In the genomic region with DNA sequence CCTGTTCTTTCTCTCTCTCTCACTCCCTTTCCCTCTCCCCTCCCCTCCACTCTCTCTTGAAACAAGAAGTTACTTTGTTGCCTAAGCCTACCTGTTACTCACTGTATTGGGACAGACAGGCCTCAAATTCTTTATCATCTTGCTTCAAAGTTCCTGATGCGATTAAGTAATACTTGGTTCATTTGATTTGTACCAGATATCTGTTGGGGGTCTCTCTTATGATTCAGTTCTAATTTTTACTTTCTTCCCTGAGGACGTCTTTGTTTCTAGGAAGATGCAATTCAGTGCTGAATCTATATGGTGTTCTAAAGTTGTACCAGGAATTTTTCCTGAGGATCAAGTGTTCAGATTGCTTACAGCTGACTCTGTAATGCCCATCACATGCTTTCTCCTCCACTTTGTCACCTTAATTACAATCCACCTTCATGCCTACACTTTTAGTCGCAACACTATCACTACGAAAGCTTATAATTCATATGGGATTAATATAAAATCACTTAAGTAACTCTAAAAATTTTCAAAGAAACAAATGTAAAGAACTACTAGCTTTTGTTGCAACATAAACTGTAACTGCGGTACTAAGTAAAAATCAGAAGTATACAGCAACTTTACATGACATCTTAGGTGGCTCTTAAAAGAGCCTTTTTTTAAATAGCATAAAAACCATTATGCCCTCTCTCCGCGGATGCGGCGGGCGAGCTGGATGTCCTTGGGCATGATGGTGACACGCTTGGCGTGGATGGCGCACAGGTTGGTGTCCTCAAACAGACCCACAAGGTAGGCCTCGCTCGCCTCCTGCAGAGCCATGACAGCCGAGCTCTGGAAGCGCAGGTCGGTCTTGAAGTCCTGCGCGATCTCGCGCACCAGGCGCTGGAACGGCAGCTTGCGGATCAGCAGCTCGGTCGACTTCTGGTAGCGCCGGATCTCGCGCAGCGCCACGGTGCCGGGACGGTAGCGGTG, we compare ENCODE assay signal across 8 mouse cellular contexts. TPM values are rescaled to one million over a fixed set of nuclear protein-coding genes. Genes with fewer than 3 reads are reported as not detected.
A peak's percentile ranks its signal among the peaks of the same experiment; 100 is the strongest.
DNase-seq lines count a peak whose midpoint lies in the region; ATAC-seq and TF ChIP-seq lines count a peak whose summit lies in the region.

No protein-coding gene starts in this region.

- peak overlapping the region; percentile 100 for H3K27ac ChIP-seq in kidney, embryonic 15.5 days
- no peak overlapping the region for H3K27ac ChIP-seq in hindbrain, postnatal 0 days
- H3K27ac ChIP-seq in midbrain, postnatal 0 days (ENCODE audit: low read depth, low read length): no peak overlapping the region
- no peak overlapping the region for H3K27ac ChIP-seq in kidney, adult 2 months (ENCODE audit: insufficient read depth, low read depth, low read length)

- TF ChIP-seq CTCF in hindbrain, postnatal 0 days (IDR thresholded peaks at IDR 0.05; ENCODE audit: low read depth): no peak
- TF ChIP-seq CTCF in midbrain, postnatal 0 days (IDR thresholded peaks at IDR 0.05): no peak
- no peak for TF ChIP-seq CTCF in kidney, adult 2 months (conservative IDR thresholded peaks at IDR 0.05; ENCODE audit: insufficient read depth, insufficient read length, low read depth, low read length)

- no peak for DNase-seq in kidney, postnatal 10 days
- peak; percentile 72 for DNase-seq in c-Kit-positive CD71-positive TER-119-positive erythroid progenitor cells, embryonic 14.5 days (ENCODE audit: low spot score)
- no peak for DNase-seq in hindbrain, postnatal 0 days (ENCODE audit: low spot score)
- DNase-seq in midbrain, postnatal 0 days (ENCODE audit: low spot score): no peak
- DNase-seq in gastrocnemius, adult 18-20 months (ENCODE audit: low spot score): no peak
- no peak for DNase-seq in kidney, adult 2 months
- DNase-seq in cerebellum, postnatal 36 days: no peak

- H3K36me3 ChIP-seq in kidney, embryonic 15.5 days: no peaks in the 10 kb centered on the region
- no peaks in the 10 kb centered on the region for H3K36me3 ChIP-seq in hindbrain, postnatal 0 days (ENCODE audit: insufficient read depth, low read length)
- H3K36me3 ChIP-seq in midbrain, postnatal 0 days (ENCODE audit: insufficient read depth, low read length): no peaks in the 10 kb centered on the region
- H3K36me3 ChIP-seq in kidney, adult 2 months (ENCODE audit: control insufficient read depth, insufficient read depth, low read length): peaks cover 3% of the 10 kb centered on the region; the same call in 1 of the 2 replicates

- peak overlapping the region; percentile 66 for H3K4me2 ChIP-seq in kidney, embryonic 15.5 days
- H3K4me2 ChIP-seq in hindbrain, postnatal 0 days (ENCODE audit: low read depth, low read length): peak overlapping the region; percentile 63
- peak overlapping the region; percentile 69 for H3K4me2 ChIP-seq in midbrain, postnatal 0 days (ENCODE audit: low read depth, low read length, poor library complexity, severe bottlenecking)

- WGBS in kidney, embryonic 15.5 days: under 1% methylated on average over 23 of the region's 36 CpGs
- 2% methylated on average over 13 of the region's 36 CpGs for WGBS in hindbrain, postnatal 0 days
- 4% methylated on average over 13 of the region's 36 CpGs for WGBS in midbrain, postnatal 0 days
- WGBS in kidney, adult 2 months: 11% methylated on average over 26 of the region's 36 CpGs

- H3K9me3 ChIP-seq in kidney, embryonic 15.5 days (replicated peaks): no peaks in the 10 kb centered on the region
- H3K9me3 ChIP-seq in hindbrain, postnatal 0 days (ENCODE audit: low read length): no peaks in the 10 kb centered on the region
- H3K9me3 ChIP-seq in midbrain, postnatal 0 days (ENCODE audit: low read length): no peaks in the 10 kb centered on the region

- TF ChIP-seq POLR2A in kidney, adult 2 months (IDR thresholded peaks at IDR 0.05; ENCODE audit: low read depth, low read length): no peak

- peaks cover 32% of the 10 kb centered on the region for H3K4me1 ChIP-seq in kidney, embryonic 15.5 days
- H3K4me1 ChIP-seq in hindbrain, postnatal 0 days (ENCODE audit: insufficient read depth, low read length): no peaks in the 10 kb centered on the region; the same call in 1 of the 2 replicates
- H3K4me1 ChIP-seq in midbrain, postnatal 0 days (ENCODE audit: insufficient read depth, low read length): 0 out of 2 replicates have a peak, but pooled peaks cover 3% of the 10 kb centered on the region
- H3K4me1 ChIP-seq in kidney, adult 2 months (ENCODE audit: control insufficient read depth, insufficient read depth, low read length): peaks cover 7% of the 10 kb centered on the region; the same call in 1 of the 2 replicates

- H3K9ac ChIP-seq in kidney, embryonic 15.5 days: peak overlapping the region; percentile 61
- no peak overlapping the region for H3K9ac ChIP-seq in hindbrain, postnatal 0 days (replicated peaks; ENCODE audit: low read length)
- no peak overlapping the region for H3K9ac ChIP-seq in midbrain, postnatal 0 days (replicated peaks; ENCODE audit: low read length, poor library complexity, severe bottlenecking)

- ATAC-seq in kidney, embryonic 15.5 days (replicated peaks; ENCODE audit: low FRiP score): no peak
- no peak for ATAC-seq in hindbrain, postnatal 0 days
- no peak for ATAC-seq in midbrain, postnatal 0 days (ENCODE audit: low FRiP score)

- H3K27me3 ChIP-seq in kidney, embryonic 15.5 days: no peaks in the 10 kb centered on the region
- no peaks in the 10 kb centered on the region for H3K27me3 ChIP-seq in hindbrain, postnatal 0 days (ENCODE audit: insufficient read depth, low read length)
- H3K27me3 ChIP-seq in midbrain, postnatal 0 days (ENCODE audit: insufficient read depth, low read length): no peaks in the 10 kb centered on the region
- no peaks in the 10 kb centered on the region for H3K27me3 ChIP-seq in kidney, adult 2 months (replicated peaks; ENCODE audit: control insufficient read depth, insufficient read depth, low read length)

- peak overlapping the region; percentile 52 for H3K4me3 ChIP-seq in kidney, embryonic 15.5 days (replicated peaks)
- peak overlapping the region; percentile 38 for H3K4me3 ChIP-seq in hindbrain, postnatal 0 days (ENCODE audit: low read length)
- H3K4me3 ChIP-seq in midbrain, postnatal 0 days (ENCODE audit: low read depth, low read length): peak overlapping the region; percentile 37; the same call in 1 of the 2 replicates
- no peak overlapping the region for H3K4me3 ChIP-seq in kidney, adult 2 months (ENCODE audit: insufficient read depth, low read depth, low read length)

RNA-seq across cellular contexts. Expression of gene Hist1h3c, which starts 0.7 kb away (rescaled TPM):
- 12.6 and 13.5 TPM in 2 replicates for polyA plus RNA-seq in kidney, embryonic 15.5 days (2015; fragmentation: Nextera tagmentation; extraction: Ambion mirVana)
- total RNA-seq in hindbrain, postnatal 0 days (2014; rRNA removed): 1,362 and 1,480 TPM in 2 replicates
- polyA plus RNA-seq in hindbrain, postnatal 0 days (2015; fragmentation: Nextera tagmentation; extraction: Ambion mirVana): 1.6 and 2.1 TPM in 2 replicates
- 206 and 420 TPM in 2 replicates for total RNA-seq in midbrain, postnatal 0 days (2014; rRNA removed)
- polyA plus RNA-seq in midbrain, postnatal 0 days (2015; fragmentation: Nextera tagmentation; extraction: Ambion mirVana): not detected in 2 replicates
- total RNA-seq in gastrocnemius, adult 18-20 months (2021): not detected
- 0.39 and 1.1 TPM in 2 replicates for polyA plus RNA-seq in kidney, adult 2 months (2012; rRNA removed)

RNA-seq across cellular contexts. Expression of gene Hist1h2bb, which starts 1.8 kb away (rescaled TPM):
- 3.8 and 4.5 TPM in 2 replicates for polyA plus RNA-seq in kidney, embryonic 15.5 days (2015; fragmentation: Nextera tagmentation; extraction: Ambion mirVana)
- total RNA-seq in hindbrain, postnatal 0 days (2014; rRNA removed): 1,454 and 1,759 TPM in 2 replicates
- polyA plus RNA-seq in hindbrain, postnatal 0 days (2015; fragmentation: Nextera tagmentation; extraction: Ambion mirVana): 0.49 and 0.55 TPM in 2 replicates
- total RNA-seq in midbrain, postnatal 0 days (2014; rRNA removed): 491 and 821 TPM in 2 replicates
- polyA plus RNA-seq in midbrain, postnatal 0 days (2015; fragmentation: Nextera tagmentation; extraction: Ambion mirVana): 0.61 TPM in 1 of 2 replicates, not detected in the other
- total RNA-seq in gastrocnemius, adult 18-20 months (2021): 1 to 10 TPM; 1.3 to 1.4 TPM
- 2.0 and 2.8 TPM in 2 replicates for polyA plus RNA-seq in kidney, adult 2 months (2012; rRNA removed)

RNA-seq across cellular contexts. Expression of gene Hist1h1c, which starts 6.1 kb away (rescaled TPM):
- 24.1 and 27.2 TPM in 2 replicates for polyA plus RNA-seq in kidney, embryonic 15.5 days (2015; fragmentation: Nextera tagmentation; extraction: Ambion mirVana)
- total RNA-seq in hindbrain, postnatal 0 days (2014; rRNA removed): 508 and 626 TPM in 2 replicates
- polyA plus RNA-seq in hindbrain, postnatal 0 days (2015; fragmentation: Nextera tagmentation; extraction: Ambion mirVana): 31.4 and 35.4 TPM in 2 replicates
- 243 and 275 TPM in 2 replicates for total RNA-seq in midbrain, postnatal 0 days (2014; rRNA removed)
- polyA plus RNA-seq in midbrain, postnatal 0 days (2015; fragmentation: Nextera tagmentation; extraction: Ambion mirVana): 26.1 and 26.5 TPM in 2 replicates
- total RNA-seq in gastrocnemius, adult 18-20 months (2021): 100 to 1,000 TPM; 157 to 219 TPM
- 68.7 and 76.0 TPM in 2 replicates for polyA plus RNA-seq in kidney, adult 2 months (2012; rRNA removed)

RNA-seq across cellular contexts. Expression of gene Hist1h2ab, which starts 6.2 kb away (rescaled TPM):
- 39.2 and 44.8 TPM in 2 replicates for polyA plus RNA-seq in kidney, embryonic 15.5 days (2015; fragmentation: Nextera tagmentation; extraction: Ambion mirVana)
- total RNA-seq in hindbrain, postnatal 0 days (2014; rRNA removed): 349 and 438 TPM in 2 replicates
- 7.4 and 10.4 TPM in 2 replicates for polyA plus RNA-seq in hindbrain, postnatal 0 days (2015; fragmentation: Nextera tagmentation; extraction: Ambion mirVana)
- total RNA-seq in midbrain, postnatal 0 days (2014; rRNA removed): 98.5 and 290 TPM in 2 replicates
- polyA plus RNA-seq in midbrain, postnatal 0 days (2015; fragmentation: Nextera tagmentation; extraction: Ambion mirVana): 2.1 and 2.4 TPM in 2 replicates
- total RNA-seq in gastrocnemius, adult 18-20 months (2021): under 1 TPM in 1 of 2 experiments, not detected in 1; 0.82 TPM
- 1.3 and 1.5 TPM in 2 replicates for polyA plus RNA-seq in kidney, adult 2 months (2012; rRNA removed)

RNA-seq across cellular contexts. Expression of gene Hist1h3b, which starts 7.4 kb away (rescaled TPM):
- polyA plus RNA-seq in kidney, embryonic 15.5 days (2015; fragmentation: Nextera tagmentation; extraction: Ambion mirVana): 10.8 and 11.3 TPM in 2 replicates
- 956 and 1,079 TPM in 2 replicates for total RNA-seq in hindbrain, postnatal 0 days (2014; rRNA removed)
- polyA plus RNA-seq in hindbrain, postnatal 0 days (2015; fragmentation: Nextera tagmentation; extraction: Ambion mirVana): 2.6 and 3.2 TPM in 2 replicates
- 124 and 290 TPM in 2 replicates for total RNA-seq in midbrain, postnatal 0 days (2014; rRNA removed)
- 0.50 and 0.51 TPM in 2 replicates for polyA plus RNA-seq in midbrain, postnatal 0 days (2015; fragmentation: Nextera tagmentation; extraction: Ambion mirVana)
- total RNA-seq in gastrocnemius, adult 18-20 months (2021): 1 to 10 TPM in 1 of 2 experiments, not detected in 1; 1.3 TPM
- polyA plus RNA-seq in kidney, adult 2 months (2012; rRNA removed): 0.88 and 1.4 TPM in 2 replicates
